ENCODE assay signal across 8 mouse cellular contexts in genomic region chr8:92847299-92847698, GRCm38 (mm10). TPM values are rescaled to one million over a fixed set of nuclear protein-coding genes. Genes with fewer than 3 reads are reported as not detected.
DNase-seq lines count a peak whose midpoint lies in the region; ATAC-seq lines count a peak whose summit lies in the region.

No protein-coding gene starts in this region.

- no peak overlapping the region for H3K4me2 ChIP-seq in forebrain, embryonic 11.5 days (ENCODE audit: low read depth, low read length, severe bottlenecking)
- peak overlapping the region; percentile 42 for H3K4me2 ChIP-seq in lung, embryonic 16.5 days (ENCODE audit: low read depth, low read length)

- no peak overlapping the region for H3K4me3 ChIP-seq in forebrain, embryonic 10.5 days
- H3K4me3 ChIP-seq in forebrain, embryonic 11.5 days (ENCODE audit: low read depth, low read length): no peak overlapping the region
- H3K4me3 ChIP-seq in hindbrain, embryonic 10.5 days: no peak overlapping the region
- no peak overlapping the region; the same call in none of the 2 replicates for H3K4me3 ChIP-seq in lung, embryonic 16.5 days (ENCODE audit: low read length)

- no peaks in the 10 kb centered on the region for H3K9me3 ChIP-seq in forebrain, embryonic 10.5 days
- H3K9me3 ChIP-seq in forebrain, embryonic 11.5 days (ENCODE audit: control insufficient read depth, low read length): no peaks in the 10 kb centered on the region
- H3K9me3 ChIP-seq in hindbrain, embryonic 10.5 days: no peaks in the 10 kb centered on the region
- H3K9me3 ChIP-seq in lung, embryonic 16.5 days (ENCODE audit: control insufficient read depth, low read length): no peaks in the 10 kb centered on the region

- intact Hi-C loops in left cerebral cortex, postnatal 14 days (cut with DNase I): no loop called here

- no peak overlapping the region for H3K9ac ChIP-seq in forebrain, embryonic 11.5 days (ENCODE audit: low read length)
- H3K9ac ChIP-seq in lung, embryonic 16.5 days (ENCODE audit: low read length): peak overlapping the region; percentile 30; the same call in 1 of the 2 replicates

- peaks cover 25% of the 10 kb centered on the region for H3K4me1 ChIP-seq in forebrain, embryonic 10.5 days
- 0 out of 2 replicates have a peak, but pooled peaks cover 2% of the 10 kb centered on the region for H3K4me1 ChIP-seq in forebrain, embryonic 11.5 days (replicated peaks; ENCODE audit: control insufficient read depth, insufficient read depth, low read length)
- H3K4me1 ChIP-seq in hindbrain, embryonic 10.5 days (replicated peaks): peaks cover 47% of the 10 kb centered on the region
- peaks cover 39% of the 10 kb centered on the region for H3K4me1 ChIP-seq in lung, embryonic 16.5 days (replicated peaks; ENCODE audit: control insufficient read depth, insufficient read depth, low read length)

- H3K27me3 ChIP-seq in forebrain, embryonic 10.5 days (ENCODE audit: poor library complexity, severe bottlenecking): no peaks in the 10 kb centered on the region
- no peaks in the 10 kb centered on the region for H3K27me3 ChIP-seq in forebrain, embryonic 11.5 days (ENCODE audit: control insufficient read depth, insufficient read depth, low read length)
- no peaks in the 10 kb centered on the region for H3K27me3 ChIP-seq in hindbrain, embryonic 10.5 days (ENCODE audit: insufficient read depth, poor library complexity, severe bottlenecking)
- no peaks in the 10 kb centered on the region for H3K27me3 ChIP-seq in lung, embryonic 16.5 days (ENCODE audit: control insufficient read depth, insufficient read depth, low read depth, low read length)

- ATAC-seq in forebrain, embryonic 11.5 days (replicated peaks; ENCODE audit: low FRiP score): no peak
- peak; percentile 17; the same call in 1 of the 2 replicates for ATAC-seq in lung, embryonic 16.5 days (ENCODE audit: low read depth)

- no peak for DNase-seq in forebrain, embryonic 10.5 days (ENCODE audit: extremely low spot score, low spot score)
- no peak for DNase-seq in forebrain, embryonic 11.5 days (ENCODE audit: low spot score)
- peak; percentile 20 for DNase-seq in brain, adult 2 months (ENCODE audit: low read depth, low spot score)
- peak; percentile 41 for DNase-seq in hindbrain, embryonic 10.5 days (ENCODE audit: low spot score)
- peak; percentile 65 for DNase-seq in yolk sac, embryonic 10.5 days (ENCODE audit: low spot score)
- DNase-seq in left cerebral cortex, postnatal 14 days (ENCODE audit: low spot score in 2 of 2): no peak
- DNase-seq in thymus, postnatal 10 days (ENCODE audit: low spot score in 2 of 2): no peak

- H3K27ac ChIP-seq in forebrain, embryonic 10.5 days: peak overlapping the region; percentile 71
- H3K27ac ChIP-seq in forebrain, embryonic 11.5 days (ENCODE audit: low read depth, low read length): no peak overlapping the region
- H3K27ac ChIP-seq in hindbrain, embryonic 10.5 days: peak overlapping the region; percentile 71
- no peak overlapping the region for H3K27ac ChIP-seq in lung, embryonic 16.5 days (ENCODE audit: low read length)

- WGBS in forebrain, embryonic 10.5 days: 68% methylated on average over 9 of the region's 9 CpGs
- 57% methylated on average over 9 of the region's 9 CpGs for WGBS in forebrain, embryonic 11.5 days
- 49% methylated on average over 9 of the region's 9 CpGs for WGBS in hindbrain, embryonic 10.5 days
- WGBS in lung, embryonic 16.5 days: 34% methylated on average over 9 of the region's 9 CpGs

- peaks cover 21% of the 10 kb centered on the region for H3K36me3 ChIP-seq in forebrain, embryonic 10.5 days (replicated peaks)
- no peaks in the 10 kb centered on the region for H3K36me3 ChIP-seq in forebrain, embryonic 11.5 days (ENCODE audit: control insufficient read depth, insufficient read depth, low read length)
- peaks cover 36% of the 10 kb centered on the region for H3K36me3 ChIP-seq in hindbrain, embryonic 10.5 days
- H3K36me3 ChIP-seq in lung, embryonic 16.5 days (ENCODE audit: control insufficient read depth, insufficient read depth, low read length): peaks cover 6% of the 10 kb centered on the region

RNA-seq across cellular contexts. Expression of gene Lpcat2, which starts 7.8 kb away (rescaled TPM):
- 2.2 and 3.6 TPM in 2 replicates for polyA plus RNA-seq in forebrain, embryonic 10.5 days (2016; fragmentation: Nextera tagmentation; extraction: Ambion mirVana)
- polyA plus RNA-seq in forebrain, embryonic 11.5 days (2014; fragmentation: Nextera tagmentation; extraction: Ambion mirVana): 3.2 and 3.9 TPM in 2 replicates
- polyA plus RNA-seq in hindbrain, embryonic 10.5 days (2016; fragmentation: Nextera tagmentation; extraction: Ambion mirVana): 3.4 and 4.3 TPM in 2 replicates
- 6.9 and 7.4 TPM in 2 replicates for polyA plus RNA-seq in lung, embryonic 16.5 days (2015; fragmentation: Nextera tagmentation; extraction: Ambion mirVana)
- 10 to 100 TPM in 1 of 2 experiments, 1 to 10 TPM in 1; 8.3 to 11.1 TPM for total RNA-seq in left cerebral cortex, postnatal 14 days (2021)

RNA-seq across cellular contexts. Expression of gene Mmp2, which starts 20.2 kb away (rescaled TPM):
- 38.4 and 43.3 TPM in 2 replicates for polyA plus RNA-seq in forebrain, embryonic 10.5 days (2016; fragmentation: Nextera tagmentation; extraction: Ambion mirVana)
- polyA plus RNA-seq in forebrain, embryonic 11.5 days (2014; fragmentation: Nextera tagmentation; extraction: Ambion mirVana): 40.4 and 43.9 TPM in 2 replicates
- polyA plus RNA-seq in hindbrain, embryonic 10.5 days (2016; fragmentation: Nextera tagmentation; extraction: Ambion mirVana): 60.8 and 71.4 TPM in 2 replicates
- polyA plus RNA-seq in lung, embryonic 16.5 days (2015; fragmentation: Nextera tagmentation; extraction: Ambion mirVana): 244 and 249 TPM in 2 replicates
- 1 to 10 TPM; 5.8 to 6.2 TPM for total RNA-seq in left cerebral cortex, postnatal 14 days (2021)

RNA-seq across cellular contexts. Expression of gene Capns2, which starts 53.9 kb away (rescaled TPM):
- 0.19 TPM in 1 of 2 replicates, not detected in the other for polyA plus RNA-seq in forebrain, embryonic 10.5 days (2016; fragmentation: Nextera tagmentation; extraction: Ambion mirVana)
- not detected in 2 replicates for polyA plus RNA-seq in forebrain, embryonic 11.5 days (2014; fragmentation: Nextera tagmentation; extraction: Ambion mirVana)
- polyA plus RNA-seq in hindbrain, embryonic 10.5 days (2016; fragmentation: Nextera tagmentation; extraction: Ambion mirVana): 0.16 and 0.26 TPM in 2 replicates
- 0.55 and 0.57 TPM in 2 replicates for polyA plus RNA-seq in lung, embryonic 16.5 days (2015; fragmentation: Nextera tagmentation; extraction: Ambion mirVana)
- total RNA-seq in left cerebral cortex, postnatal 14 days (2021): 1 to 10 TPM in 1 of 2 experiments, under 1 TPM in 1; 0.91 to 1.3 TPM

Comparison
In these comparisons a context has a peak if more than half of its experiments do, and no peak if none do; other contexts are left out.
1. H3K27ac ChIP-seq: peak in forebrain, embryonic 10.5 days (single experiment) and hindbrain, embryonic 10.5 days (single experiment); none in forebrain, embryonic 11.5 days (single experiment) and lung, embryonic 16.5 days (single experiment).
2. DNase-seq: peak in brain, adult 2 months (single experiment), hindbrain, embryonic 10.5 days (single experiment) and yolk sac, embryonic 10.5 days (single experiment); none in forebrain, embryonic 10.5 days (single experiment), forebrain, embryonic 11.5 days (single experiment), left cerebral cortex, postnatal 14 days (0 of 2) and thymus, postnatal 10 days (0 of 2).